In genomic region chr16:24421687-24422418, GRCm38 (mm10) we compare ENCODE assay signal across 20 mouse cellular contexts. TPM values are rescaled to one million over a fixed set of nuclear protein-coding genes. Genes with fewer than 3 reads are reported as not detected.
DNase-seq lines count a peak whose midpoint lies in the region; ATAC-seq and TF ChIP-seq lines count a peak whose summit lies in the region.
"Had no signal": no experiment of that assay in that cellular context is flagged by ENCODE, and none has a peak within 500 bp of the region (broad histone marks: within the 10 kb centered on the region; RNA-seq: fewer than 3 reads in every experiment).

No protein-coding gene starts in this region.

- 0 out of 2 replicates have a peak, but pooled peaks have one; percentile 48 for ATAC-seq in hindbrain, postnatal 0 days
- ATAC-seq in hindbrain, embryonic 12.5 days (ENCODE audit: low FRiP score) = no peak
- ATAC-seq in forebrain, embryonic 15.5 days (replicated peaks) = peak; percentile 45; the same call in 1 of the 2 replicates
- ATAC-seq in midbrain, embryonic 15.5 days (replicated peaks) = peak; percentile 75
- ATAC-seq in liver, embryonic 12.5 days = no peak
- ATAC-seq: intestine, embryonic 16.5 days had no signal

- H3K4me3 ChIP-seq in gastrocnemius, adult 2 months = no peak overlapping the region
- H3K4me3 ChIP-seq in hindbrain, postnatal 0 days (ENCODE audit: low read length) = no peak overlapping the region
- no peak overlapping the region for H3K4me3 ChIP-seq in hindbrain, embryonic 12.5 days
- no peak overlapping the region for H3K4me3 ChIP-seq in forebrain, embryonic 15.5 days
- H3K4me3 ChIP-seq in midbrain, embryonic 15.5 days = no peak overlapping the region
- no peak overlapping the region for H3K4me3 ChIP-seq in liver, embryonic 12.5 days
- H3K4me3 ChIP-seq: embryonic facial prominence, embryonic 13.5 days; hindbrain, embryonic 10.5 days; kidney, embryonic 15.5 days; megakaryocyte, embryonic 14.5 days; myocyte had no signal

- no peak overlapping the region for H3K4me2 ChIP-seq in hindbrain, postnatal 0 days (ENCODE audit: low read depth, low read length)
- no peak overlapping the region for H3K4me2 ChIP-seq in hindbrain, embryonic 12.5 days (replicated peaks)
- no peak overlapping the region for H3K4me2 ChIP-seq in forebrain, embryonic 15.5 days (replicated peaks)
- H3K4me2 ChIP-seq in midbrain, embryonic 15.5 days = no peak overlapping the region
- no peak overlapping the region for H3K4me2 ChIP-seq in liver, embryonic 12.5 days
- H3K4me2 ChIP-seq: embryonic facial prominence, embryonic 13.5 days; kidney, embryonic 15.5 days; liver, embryonic 11.5 days had no signal

- TF ChIP-seq CTCF in gastrocnemius, adult 2 months (IDR thresholded peaks at IDR 0.05) = no peak
- no peak for TF ChIP-seq CTCF in hindbrain, postnatal 0 days (IDR thresholded peaks at IDR 0.05; ENCODE audit: low read depth)

- H3K9me3 ChIP-seq in hindbrain, postnatal 0 days (ENCODE audit: low read length) = no peaks in the 10 kb centered on the region
- no peaks in the 10 kb centered on the region for H3K9me3 ChIP-seq in hindbrain, embryonic 12.5 days (replicated peaks)
- H3K9me3 ChIP-seq in forebrain, embryonic 15.5 days = no peaks in the 10 kb centered on the region
- no peaks in the 10 kb centered on the region for H3K9me3 ChIP-seq in midbrain, embryonic 15.5 days
- no peaks in the 10 kb centered on the region for H3K9me3 ChIP-seq in liver, embryonic 12.5 days (replicated peaks)
- H3K9me3 ChIP-seq: embryonic facial prominence, embryonic 13.5 days; hindbrain, embryonic 10.5 days; kidney, embryonic 15.5 days; megakaryocyte, embryonic 14.5 days had no signal

- intact Hi-C loops in gastrocnemius, adult 2 months (cut with DNase I) = no loop called here

- DNase-seq in gastrocnemius, adult 2 months = no peak
- DNase-seq in gastrocnemius, postnatal 10 days = no peak
- peak; percentile 20 for DNase-seq in hindbrain, postnatal 0 days (ENCODE audit: low spot score)
- DNase-seq in thymus, postnatal 10 days (ENCODE audit: low spot score in 2 of 2) = no peak
- DNase-seq: B cell, adult 2 months; cerebellum, adult 11-12 months; cerebellum, postnatal 14 days; lung, adult 2 months; thymus, postnatal 14 days had no signal

- peak overlapping the region; percentile 16 for H3K27ac ChIP-seq in gastrocnemius, adult 2 months
- H3K27ac ChIP-seq in hindbrain, postnatal 0 days = no peak overlapping the region
- no peak overlapping the region for H3K27ac ChIP-seq in hindbrain, embryonic 12.5 days
- H3K27ac ChIP-seq in forebrain, embryonic 15.5 days (replicated peaks) = no peak overlapping the region
- no peak overlapping the region for H3K27ac ChIP-seq in midbrain, embryonic 15.5 days
- no peak overlapping the region for H3K27ac ChIP-seq in liver, embryonic 12.5 days
- H3K27ac ChIP-seq: embryonic facial prominence, embryonic 13.5 days; hindbrain, embryonic 10.5 days; kidney, embryonic 15.5 days had no signal

- H3K4me1 ChIP-seq in hindbrain, postnatal 0 days (ENCODE audit: insufficient read depth, low read length) = peaks cover 5% of the 10 kb centered on the region; the same call in 1 of the 2 replicates
- peaks cover 10% of the 10 kb centered on the region for H3K4me1 ChIP-seq in hindbrain, embryonic 12.5 days
- H3K4me1 ChIP-seq in forebrain, embryonic 15.5 days = peaks cover 10% of the 10 kb centered on the region
- H3K4me1 ChIP-seq in midbrain, embryonic 15.5 days = peaks cover 13% of the 10 kb centered on the region
- no peaks in the 10 kb centered on the region; the same call in 1 of the 2 replicates for H3K4me1 ChIP-seq in liver, embryonic 12.5 days

- WGBS in hindbrain, postnatal 0 days = 63% methylated on average over 4 of the region's 4 CpGs
- 82% methylated on average over 4 of the region's 4 CpGs for WGBS in hindbrain, embryonic 12.5 days
- WGBS in forebrain, embryonic 15.5 days = 52% methylated on average over 4 of the region's 4 CpGs
- WGBS in midbrain, embryonic 15.5 days = 42% methylated on average over 4 of the region's 4 CpGs
- WGBS in liver, embryonic 12.5 days (ENCODE audit: insufficient replicate concordance) = 69% methylated on average over 4 of the region's 4 CpGs

- H3K36me3 ChIP-seq in hindbrain, postnatal 0 days (ENCODE audit: insufficient read depth, low read length) = no peaks in the 10 kb centered on the region
- H3K36me3 ChIP-seq in hindbrain, embryonic 12.5 days = no peaks in the 10 kb centered on the region
- no peaks in the 10 kb centered on the region for H3K36me3 ChIP-seq in forebrain, embryonic 15.5 days
- no peaks in the 10 kb centered on the region for H3K36me3 ChIP-seq in midbrain, embryonic 15.5 days (replicated peaks)
- H3K36me3 ChIP-seq in liver, embryonic 12.5 days = no peaks in the 10 kb centered on the region; the same call in 1 of the 2 replicates

- no peaks in the 10 kb centered on the region for H3K27me3 ChIP-seq in hindbrain, postnatal 0 days (ENCODE audit: insufficient read depth, low read length)
- no peaks in the 10 kb centered on the region for H3K27me3 ChIP-seq in hindbrain, embryonic 12.5 days
- H3K27me3 ChIP-seq in forebrain, embryonic 15.5 days = no peaks in the 10 kb centered on the region
- no peaks in the 10 kb centered on the region for H3K27me3 ChIP-seq in midbrain, embryonic 15.5 days (replicated peaks)
- H3K27me3 ChIP-seq in liver, embryonic 12.5 days (replicated peaks) = no peaks in the 10 kb centered on the region
- H3K27me3 ChIP-seq: embryonic facial prominence, embryonic 13.5 days; kidney, embryonic 15.5 days had no signal

- H3K9ac ChIP-seq in hindbrain, postnatal 0 days (replicated peaks; ENCODE audit: low read length) = no peak overlapping the region
- H3K9ac ChIP-seq in hindbrain, embryonic 12.5 days = no peak overlapping the region
- H3K9ac ChIP-seq in forebrain, embryonic 15.5 days (replicated peaks) = no peak overlapping the region
- H3K9ac ChIP-seq in midbrain, embryonic 15.5 days = no peak overlapping the region
- H3K9ac ChIP-seq in liver, embryonic 12.5 days = no peak overlapping the region
- H3K9ac ChIP-seq: embryonic facial prominence, embryonic 13.5 days; kidney, embryonic 15.5 days had no signal

RNA-seq across cellular contexts. Expression of gene Lpp, which starts 28.5 kb away (rescaled TPM):
- total RNA-seq in gastrocnemius, adult 2 months (2021) = 10 to 100 TPM; 17.7 to 18.0 TPM
- total RNA-seq in gastrocnemius, postnatal 10 days (2021) = 10 to 100 TPM; 34.6 to 45.1 TPM
- total RNA-seq in hindbrain, postnatal 0 days (2014; rRNA removed) = 11.4 and 13.1 TPM in 2 replicates
- 8.4 and 8.8 TPM in 2 replicates for polyA plus RNA-seq in hindbrain, postnatal 0 days (2015; fragmentation: Nextera tagmentation; extraction: Ambion mirVana)
- polyA plus RNA-seq in hindbrain, embryonic 12.5 days (2016; fragmentation: Nextera tagmentation; extraction: Ambion mirVana) = 25.9 and 27.9 TPM in 2 replicates
- polyA plus RNA-seq in forebrain, embryonic 15.5 days (2015; fragmentation: Nextera tagmentation; extraction: Ambion mirVana) = 10.7 and 11.2 TPM in 2 replicates
- 10.4 and 12.2 TPM in 2 replicates for polyA plus RNA-seq in midbrain, embryonic 15.5 days (2015; fragmentation: Nextera tagmentation; extraction: Ambion mirVana)
- polyA plus RNA-seq in liver, embryonic 12.5 days (2016; fragmentation: Nextera tagmentation; extraction: Ambion mirVana) = 9.5 and 10.6 TPM in 2 replicates

Comparison
In these comparisons a context has a peak if more than half of its experiments do, and no peak if none do; other contexts are left out.
1. ATAC-seq: peak in hindbrain, postnatal 0 days (single experiment), forebrain, embryonic 15.5 days (single experiment) and midbrain, embryonic 15.5 days (single experiment); none in hindbrain, embryonic 12.5 days (single experiment) and liver, embryonic 12.5 days (single experiment).